Mouse (Mus musculus): Measurements from ENCODE around the gene Spns3. TPM values are rescaled to one million over a fixed set of nuclear protein-coding genes. Genes with fewer than 3 reads are reported as not detected.

Gene Spns3
- total RNA-seq, 2 experiments from 2014 or later: 0.06 to 0.18 TPM

DNA sequence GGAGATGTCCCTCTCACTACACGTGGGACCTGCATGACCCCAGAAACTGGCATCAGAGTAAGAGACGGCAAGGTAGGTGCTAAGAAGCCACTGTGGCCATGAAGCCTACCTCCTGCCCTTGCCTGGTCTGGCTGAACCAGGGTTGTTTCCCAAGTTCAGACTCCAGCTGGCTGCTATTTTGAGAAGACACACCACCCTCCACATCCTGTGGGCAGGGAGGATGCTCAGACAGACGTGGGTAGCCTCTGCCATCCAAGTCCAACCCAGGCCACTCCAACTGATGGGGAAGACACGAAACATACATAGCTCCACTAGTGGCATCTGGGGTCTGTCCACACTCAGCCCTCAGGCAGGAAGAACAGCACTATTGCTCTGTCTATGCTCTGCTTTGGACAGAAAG is 80.3 kb downstream of the Spns3 start:
- TF ChIP-seq CTCF (IDR thresholded peaks at IDR 0.05): no peak
- intact Hi-C loops (cut with DNase I): no loop called here
- no peak overlapping the region for H3K4me3 ChIP-seq
- H3K27ac ChIP-seq: peak overlapping the region; percentile 83
- no peak for DNase-seq

DNA sequence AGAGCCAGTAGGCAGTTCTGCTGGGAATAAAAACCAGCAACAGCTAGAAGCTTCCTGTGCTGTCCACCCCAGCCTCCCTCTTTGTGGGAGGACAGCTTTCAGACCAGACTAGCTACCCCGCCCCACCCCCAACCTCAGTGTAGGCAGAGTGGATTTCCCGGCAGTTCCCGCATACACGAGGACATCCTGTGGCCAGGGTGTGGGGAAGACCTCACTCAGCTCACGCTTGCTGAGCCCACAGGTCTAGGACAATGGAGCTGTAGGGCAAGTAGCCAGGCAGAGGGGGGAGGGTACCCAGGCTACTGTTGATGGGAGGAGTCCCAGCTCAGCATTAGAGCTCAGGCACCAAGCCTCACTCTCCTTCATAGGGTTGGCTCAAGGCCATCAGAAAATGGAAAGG is 81.1 kb downstream of the Spns3 start:
- intact Hi-C loops (cut with DNase I): no loop called here
- H3K27ac ChIP-seq: peak overlapping the region; percentile 83
- peak; percentile 77 for DNase-seq
- no peak for TF ChIP-seq CTCF (IDR thresholded peaks at IDR 0.05)
- no peak overlapping the region for H3K4me3 ChIP-seq

DNA sequence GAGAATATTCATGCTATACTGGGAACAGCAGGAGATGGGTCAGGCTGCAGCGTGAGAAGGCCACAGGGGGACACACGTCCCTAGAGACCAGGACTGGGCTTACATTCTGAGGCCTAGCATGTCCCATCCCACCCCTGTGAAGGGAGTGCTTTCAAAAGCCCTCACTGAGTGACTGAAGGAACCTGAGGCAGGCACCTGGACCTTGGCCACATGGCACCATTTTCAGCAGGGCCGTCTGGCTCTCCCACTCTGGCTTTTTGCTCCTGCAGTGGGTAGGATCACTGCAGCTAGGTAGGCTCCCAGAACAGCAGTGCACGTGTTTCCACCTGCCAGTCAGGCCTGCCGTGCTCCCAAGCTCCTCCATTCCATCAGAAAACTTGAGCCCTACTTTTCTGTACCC is 81.8 kb downstream of the Spns3 start:
- intact Hi-C loops (cut with DNase I): no loop called here
- peak; percentile 62 for DNase-seq
- Histone ChIP-seq H3K4me3 (peak overlapping the region; percentile 13; the same call in 1 of the 2 replicates), H3K27ac (peak overlapping the region; percentile 83)
- no peak for TF ChIP-seq CTCF (IDR thresholded peaks at IDR 0.05)

DNA sequence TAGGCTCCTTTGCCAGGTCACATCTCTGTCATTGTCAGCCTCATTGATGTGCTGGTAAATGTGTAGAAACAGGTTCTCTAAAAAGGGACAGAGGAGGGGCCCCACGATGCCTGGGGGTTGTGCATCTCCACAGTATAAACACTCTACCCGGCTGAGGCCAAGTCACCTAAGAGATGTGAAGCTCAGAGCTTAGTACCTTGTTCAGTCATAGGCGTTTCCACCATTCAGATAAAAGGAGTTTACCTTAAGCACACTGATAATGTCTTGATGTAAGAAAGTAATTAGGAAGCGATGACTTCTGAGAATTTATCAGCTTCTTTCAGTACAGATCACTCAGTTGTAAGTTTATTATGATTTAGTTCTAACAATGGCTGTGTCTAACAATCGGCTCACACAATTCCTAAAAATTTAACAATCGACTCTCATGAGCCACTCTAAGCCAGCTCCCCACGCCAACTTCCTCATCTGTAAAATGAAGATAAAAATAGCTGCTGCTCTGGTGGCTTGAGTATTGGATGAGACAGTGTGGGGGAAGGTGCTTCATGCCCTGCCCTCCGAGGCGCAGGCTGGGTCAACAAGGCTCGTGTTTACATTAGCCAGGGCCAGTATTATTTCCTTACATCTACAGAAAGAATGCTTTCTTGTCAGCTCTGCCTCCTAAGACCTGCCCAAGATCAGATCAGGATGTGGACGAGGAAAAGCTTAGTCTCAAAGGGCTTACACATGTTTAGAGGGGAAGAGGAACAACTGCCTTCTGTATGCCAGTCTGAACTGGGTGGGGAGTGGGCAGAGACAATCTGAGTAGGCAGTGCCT is 83.4 kb downstream of the Spns3 start:
- no peak for DNase-seq
- peak overlapping the region; percentile 83 for H3K27ac ChIP-seq
- no peak for TF ChIP-seq CTCF (IDR thresholded peaks at IDR 0.05)
- H3K4me3 ChIP-seq: peak overlapping the region; percentile 38
- intact Hi-C loops (cut with DNase I): no loop called here

DNA sequence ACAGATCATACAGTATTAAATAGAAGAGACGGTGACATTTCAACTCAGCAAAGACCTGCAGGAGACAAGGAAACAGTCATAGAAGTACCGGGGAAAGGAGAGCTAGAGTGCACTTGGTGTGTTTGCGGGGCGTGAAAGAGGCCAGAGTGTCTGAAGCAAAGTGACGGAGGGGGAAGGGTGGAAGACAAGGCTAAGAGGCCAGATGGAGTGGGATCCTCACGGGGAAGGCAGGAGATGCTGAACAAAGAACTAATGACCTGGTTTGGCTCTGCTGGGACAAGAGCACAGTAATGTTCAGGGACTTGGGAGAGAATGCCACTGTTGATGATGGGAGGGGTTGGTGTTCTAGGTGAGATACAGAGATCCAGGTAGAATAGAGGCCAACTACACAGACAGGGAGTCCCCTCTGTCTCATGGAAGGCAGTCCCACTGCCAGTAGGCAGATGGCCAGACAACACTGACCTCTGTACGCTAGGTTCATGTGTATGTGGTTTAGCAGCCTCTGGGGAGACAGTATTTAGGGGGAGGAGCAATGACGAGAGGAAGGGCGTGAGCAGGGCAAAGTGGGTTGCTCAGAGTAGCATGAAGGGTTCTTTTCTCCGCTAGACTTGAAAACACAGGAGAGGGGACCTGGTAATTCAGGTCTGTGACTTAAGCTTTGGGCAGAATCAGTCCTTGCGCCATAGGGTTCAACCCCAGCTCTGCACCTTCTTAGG is 84.2 kb downstream of the Spns3 start:
- peak overlapping the region; percentile 34 for H3K4me3 ChIP-seq
- peak overlapping the region; percentile 83 for H3K27ac ChIP-seq
- DNase-seq: no peak
- TF ChIP-seq CTCF (IDR thresholded peaks at IDR 0.05): no peak
- intact Hi-C loops (cut with DNase I): no loop called here

DNA sequence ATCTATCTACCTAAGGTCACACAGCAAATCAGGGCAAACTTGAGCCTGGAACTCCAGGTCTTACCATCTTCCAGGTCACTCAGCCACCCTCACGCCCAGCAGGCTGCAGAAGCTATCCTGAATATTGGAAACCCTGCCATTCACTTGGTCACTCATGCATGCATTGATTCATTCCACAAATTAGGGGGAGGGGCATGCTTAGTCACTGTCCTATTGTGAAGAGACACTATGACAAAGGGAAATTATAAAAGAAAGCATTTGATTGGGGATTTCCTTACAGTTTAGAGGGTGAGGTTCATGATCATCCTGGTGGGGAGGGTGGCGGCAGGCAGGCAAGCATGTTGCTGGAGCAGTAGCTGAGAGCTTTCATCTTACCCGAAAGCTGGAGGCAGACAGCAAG is 85.5 kb downstream of the Spns3 start:
- Histone ChIP-seq H3K27ac (0 out of 2 replicates have a peak overlapping the region, but pooled peaks have one; percentile 38), H3K4me3 (no peak overlapping the region)
- no peak for DNase-seq
- TF ChIP-seq CTCF (IDR thresholded peaks at IDR 0.05): no peak
- intact Hi-C loops (cut with DNase I): no loop called here

DNA sequence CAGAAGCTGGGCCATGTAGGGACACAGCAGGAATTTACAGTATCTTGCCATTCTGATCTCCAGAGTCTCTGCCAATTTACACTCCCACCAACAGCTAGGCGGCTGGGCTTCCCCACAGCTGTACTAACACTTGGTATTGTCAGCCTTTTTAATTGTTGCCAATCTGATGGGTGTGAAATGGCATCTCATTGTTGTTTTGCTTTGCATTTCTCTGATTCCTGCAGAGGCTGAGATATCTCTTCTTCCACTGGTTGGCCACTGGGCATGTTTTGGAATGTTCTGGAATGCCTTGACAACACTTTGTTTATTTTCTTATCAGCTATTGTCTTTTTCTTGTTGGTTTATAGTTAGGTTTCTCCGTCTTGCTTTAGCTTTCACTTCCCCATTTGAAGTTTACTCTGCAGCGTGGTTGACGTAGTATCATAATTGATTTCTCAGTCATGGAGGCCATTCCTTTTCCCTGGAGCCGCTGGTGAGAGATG is 88.8 kb downstream of the Spns3 start:
- Histone ChIP-seq H3K27ac (peak overlapping the region; percentile 68), H3K4me3 (no peak overlapping the region)
- 0 out of 2 replicates have a peak, but pooled peaks have one; percentile 3 for TF ChIP-seq CTCF (IDR thresholded peaks at IDR 0.05)
- intact Hi-C loops (cut with DNase I): no loop called here
- no peak for DNase-seq

DNA sequence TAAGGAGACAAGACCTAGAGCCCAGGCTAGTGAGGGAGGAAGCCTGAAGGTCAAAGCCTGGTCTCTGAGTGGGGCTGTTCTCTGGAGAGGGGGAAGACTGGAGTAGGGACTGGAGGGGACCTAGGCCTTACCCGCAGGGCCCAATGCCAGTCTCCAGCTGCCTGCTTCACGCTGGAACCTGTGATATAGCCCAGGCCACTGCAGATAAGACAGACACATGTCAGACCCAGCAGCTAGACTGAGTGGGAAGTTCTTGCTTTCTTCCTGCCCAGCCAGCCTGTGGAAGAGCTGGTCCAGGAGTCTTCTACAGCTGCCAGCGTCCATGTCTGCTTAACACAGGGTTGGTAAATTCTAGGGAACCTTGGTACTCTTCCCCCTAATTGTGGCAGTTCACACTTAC is 91.8 kb downstream of the Spns3 start:
- no peak for TF ChIP-seq CTCF (IDR thresholded peaks at IDR 0.05)
- H3K27ac ChIP-seq: peak overlapping the region; percentile 83
- intact Hi-C loops (cut with DNase I): no loop called here
- H3K4me3 ChIP-seq: peak overlapping the region; percentile 46
- DNase-seq: no peak

DNA sequence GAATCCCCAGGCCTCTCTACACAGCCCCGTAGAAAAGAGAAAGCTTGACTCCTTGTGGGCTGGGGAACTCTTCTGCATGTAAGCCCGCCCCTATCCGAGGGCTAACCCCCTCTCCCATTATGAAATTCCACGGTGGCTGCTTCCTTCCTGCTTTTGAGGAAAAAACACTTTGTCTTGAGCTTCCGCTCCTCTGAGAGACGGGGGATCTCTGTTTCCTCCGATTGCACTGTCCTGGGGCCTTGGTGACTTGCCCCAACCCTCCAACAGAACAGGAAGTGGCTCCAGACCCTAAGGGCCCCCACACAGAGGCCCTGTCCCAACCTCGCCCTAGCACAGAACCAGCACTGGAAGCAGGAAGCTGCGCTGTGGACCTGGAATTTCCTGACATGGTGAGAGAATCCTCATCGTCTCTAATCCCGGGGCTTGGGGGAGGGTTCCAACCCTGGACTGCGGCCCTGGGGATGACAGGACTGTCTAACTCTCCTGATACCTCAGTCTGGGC is 92.3 kb downstream of the Spns3 start:
- no peak for TF ChIP-seq CTCF (IDR thresholded peaks at IDR 0.05)
- peak overlapping the region; percentile 83 for H3K27ac ChIP-seq
- peak overlapping the region; percentile 46 for H3K4me3 ChIP-seq
- DNase-seq: no peak
- intact Hi-C loops (cut with DNase I): no loop called here

DNA sequence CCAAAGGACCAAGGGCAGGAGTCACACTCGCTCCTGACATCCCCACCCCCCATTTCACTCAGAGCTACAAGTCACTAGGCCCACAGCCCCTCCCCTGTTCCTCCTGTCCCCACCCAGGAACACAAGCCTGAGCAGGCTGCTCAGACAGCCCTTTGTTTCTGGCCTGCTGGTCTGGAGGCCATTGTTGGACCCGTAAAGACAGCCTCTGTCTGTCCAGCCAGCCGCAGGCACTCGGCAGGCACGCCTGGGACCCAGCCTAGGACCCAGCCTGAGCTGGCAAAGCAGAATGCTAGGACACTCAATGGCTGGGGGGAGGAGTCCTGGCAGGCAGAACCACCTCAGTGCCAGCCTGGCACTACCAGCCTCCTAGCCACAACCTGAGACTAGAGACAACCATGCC is 94.6 kb downstream of the Spns3 start:
- H3K27ac ChIP-seq: peak overlapping the region; percentile 83
- no peak overlapping the region for H3K4me3 ChIP-seq
- DNase-seq: peak; percentile 53
- intact Hi-C loops (cut with DNase I): no loop called here
- no peak for TF ChIP-seq CTCF (IDR thresholded peaks at IDR 0.05)

DNA sequence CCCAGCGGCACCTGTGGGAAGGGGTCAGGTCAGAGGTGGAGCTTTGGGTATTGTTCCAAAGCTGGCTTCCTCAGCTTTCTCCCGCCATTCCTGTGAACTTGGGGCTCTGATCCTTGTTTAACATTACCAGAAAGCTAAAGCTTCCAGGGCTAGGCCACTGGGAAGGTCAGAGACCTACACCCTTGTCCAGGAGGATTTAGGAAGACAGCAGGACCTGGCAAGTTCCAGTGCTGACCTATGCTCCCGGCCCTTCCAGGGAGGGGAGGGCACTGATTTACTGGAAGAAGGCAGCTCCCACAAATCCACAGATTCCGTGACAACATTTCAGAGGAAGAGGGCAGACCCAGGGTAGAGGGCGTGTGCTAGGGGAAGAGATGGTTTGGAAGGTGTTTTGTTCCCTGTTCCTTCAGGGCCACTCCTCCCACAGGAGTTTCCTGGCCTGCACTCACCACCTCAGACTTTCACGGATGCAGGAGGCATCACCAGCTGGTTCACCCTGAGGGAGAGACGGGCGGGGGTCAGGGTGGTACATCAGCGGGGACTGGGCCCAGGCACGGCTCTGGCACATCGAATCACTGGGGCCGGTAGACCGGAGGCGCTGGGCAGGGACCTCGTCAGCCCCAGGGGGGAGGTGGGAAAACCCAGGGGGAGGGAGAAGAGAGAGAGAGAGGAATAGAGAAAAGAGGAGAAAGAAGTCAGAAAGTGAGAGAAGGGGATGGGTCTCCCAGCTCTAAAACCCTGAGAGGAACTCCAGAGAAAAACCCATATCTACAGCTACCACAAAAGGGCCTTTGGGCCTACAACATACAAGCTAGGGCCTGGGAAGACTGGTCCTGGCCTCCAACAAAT is 97.0 kb downstream of the Spns3 start:
- Histone ChIP-seq H3K4me3 (no peak overlapping the region), H3K27ac (peak overlapping the region; percentile 60)
- intact Hi-C loops (cut with DNase I): no loop called here
- DNase-seq: no peak
- TF ChIP-seq CTCF (IDR thresholded peaks at IDR 0.05): no peak

DNA sequence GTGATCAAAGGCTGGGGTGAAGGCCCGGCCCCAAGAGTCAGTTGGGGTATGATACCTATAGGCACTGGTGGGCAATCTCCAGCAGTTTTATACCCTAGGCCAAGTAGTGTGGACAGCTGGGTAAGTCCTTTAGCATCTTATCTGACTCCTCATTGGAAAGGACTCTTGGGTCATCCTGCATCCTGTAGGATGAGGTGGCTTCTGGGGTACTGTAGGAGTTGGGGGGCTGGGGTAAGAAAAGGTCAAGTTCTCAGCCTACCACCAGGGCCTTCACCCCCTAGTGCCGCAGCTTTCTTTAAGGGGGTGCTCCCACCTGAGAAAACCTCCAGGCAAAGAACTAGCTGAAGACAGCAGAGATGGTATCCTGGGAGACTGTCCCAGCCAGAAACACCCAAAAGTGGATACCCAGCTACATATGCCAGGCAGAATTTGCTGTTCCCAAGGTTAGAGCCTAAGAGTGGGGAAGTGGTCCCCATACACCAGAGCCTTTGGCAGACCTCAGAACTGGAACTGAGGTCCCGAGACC is 98.1 kb downstream of the Spns3 start:
- no peak overlapping the region for H3K4me3 ChIP-seq
- no peak for TF ChIP-seq CTCF (IDR thresholded peaks at IDR 0.05)
- intact Hi-C loops (cut with DNase I): no loop called here
- H3K27ac ChIP-seq: peak overlapping the region; percentile 60
- no peak for DNase-seq

Data from gastrocnemius, adult 2 months (tissue).